Mouse (Mus musculus) heart, embryonic 12.5 days (tissue): Measurements from ENCODE around the gene Ubr4. TPM values are rescaled to one million over a fixed set of nuclear protein-coding genes. Genes with fewer than 3 reads are reported as not detected.

Experiments used
- microRNA-seq: library from miRNA; unstranded; fragments of <30 nt; microRNA quantifications from one replicate; pipeline ENCODE4, GENCODE M21; 2017
- polyA plus RNA-seq: library from polyadenylated mRNA; unstranded; fragments of >200 nt; fragmentation: Nextera tagmentation; extraction: Ambion mirVana; gene quantifications from 2 replicates; pipeline ENCODE4 v1.2.1, GENCODE M21; 2016

Gene Ubr4
- polyA plus RNA-seq, 1 experiment from 2014 or later, result 64.9 TPM

Small RNA genes lying within 50 kb of the gene (microRNA-seq; reads per million reads assigned to microRNA genes)
- 3.5 reads per million, percentile 12 among the genes with 10 or more reads in this experiment for gene Gm24245
- not detected for gene Gm25732

Other genes with a start within 250 kb of the Ubr4 start
- 682 and 719 TPM in 2 replicates for gene Minos1, start 221.5 kb upstream of the Ubr4 start, polyA plus RNA-seq
- 395 and 402 TPM in 2 replicates for gene Capzb, start 159.7 kb upstream of the Ubr4 start, polyA plus RNA-seq
- 10.6 and 11.3 TPM in 2 replicates for gene Pqlc2, start 41.9 kb upstream of the Ubr4 start, polyA plus RNA-seq
- gene Akr7a5, start 41.9 kb upstream of the Ubr4 start, polyA plus RNA-seq, result 51.5 and 54.1 TPM in 2 replicates
- gene Mrto4, start within 50 bp of the Ubr4 start, polyA plus RNA-seq, result 77.1 and 77.9 TPM in 2 replicates
- gene Emc1, start within 50 bp of the Ubr4 start, polyA plus RNA-seq, result 52.0 and 52.6 TPM in 2 replicates
- gene Iffo2, start 177.9 kb downstream of the Ubr4 start, polyA plus RNA-seq, result 4.8 and 4.9 TPM in 2 replicates